Mouse (Mus musculus): ENCODE results near the gene Oprd1.

The Oprd1 gene

DNA sequence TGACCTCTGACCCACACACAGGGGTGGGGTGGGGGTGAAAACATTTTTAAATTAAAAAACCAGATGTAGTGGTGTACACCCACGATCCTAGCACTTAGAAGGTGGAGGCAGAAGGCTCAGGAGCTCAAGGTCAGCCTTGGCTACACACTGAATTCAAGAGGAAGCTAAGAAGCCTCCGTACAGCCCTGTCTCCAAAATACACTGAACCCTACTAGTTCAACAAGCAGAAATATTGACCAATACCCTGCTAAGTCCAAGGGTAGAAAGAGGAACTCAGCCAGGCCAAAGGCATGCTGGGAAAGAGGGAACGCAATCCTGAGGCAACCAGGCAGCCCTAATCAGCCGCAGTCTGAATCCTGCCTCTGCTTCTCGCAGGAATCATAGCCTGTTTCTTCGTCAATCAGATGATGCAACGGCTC lies 66.0 kb downstream of the Oprd1 start:
- DNase-seq, result peak; percentile 59 to 64

DNA sequence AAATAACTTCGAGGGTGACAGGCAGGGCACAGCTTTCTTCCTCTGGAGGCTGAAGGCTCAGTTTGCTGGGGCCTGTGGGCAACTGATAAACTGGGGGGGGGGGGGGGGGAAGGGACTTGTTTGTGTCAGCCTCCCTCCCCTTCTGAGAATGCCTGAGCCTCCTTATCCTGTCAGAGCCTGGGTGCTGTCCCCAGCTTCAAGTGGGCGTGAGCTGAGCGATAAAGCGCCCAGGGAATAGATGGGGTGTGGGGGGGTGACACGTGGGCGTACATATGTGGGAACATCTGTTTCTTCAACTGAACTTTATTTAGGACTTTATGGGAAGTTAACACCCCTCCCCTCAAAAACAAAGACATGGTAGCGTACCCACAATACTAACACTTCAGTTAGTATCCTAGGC lies 66.8 kb downstream of the Oprd1 start:
- no peak for DNase-seq

DNA sequence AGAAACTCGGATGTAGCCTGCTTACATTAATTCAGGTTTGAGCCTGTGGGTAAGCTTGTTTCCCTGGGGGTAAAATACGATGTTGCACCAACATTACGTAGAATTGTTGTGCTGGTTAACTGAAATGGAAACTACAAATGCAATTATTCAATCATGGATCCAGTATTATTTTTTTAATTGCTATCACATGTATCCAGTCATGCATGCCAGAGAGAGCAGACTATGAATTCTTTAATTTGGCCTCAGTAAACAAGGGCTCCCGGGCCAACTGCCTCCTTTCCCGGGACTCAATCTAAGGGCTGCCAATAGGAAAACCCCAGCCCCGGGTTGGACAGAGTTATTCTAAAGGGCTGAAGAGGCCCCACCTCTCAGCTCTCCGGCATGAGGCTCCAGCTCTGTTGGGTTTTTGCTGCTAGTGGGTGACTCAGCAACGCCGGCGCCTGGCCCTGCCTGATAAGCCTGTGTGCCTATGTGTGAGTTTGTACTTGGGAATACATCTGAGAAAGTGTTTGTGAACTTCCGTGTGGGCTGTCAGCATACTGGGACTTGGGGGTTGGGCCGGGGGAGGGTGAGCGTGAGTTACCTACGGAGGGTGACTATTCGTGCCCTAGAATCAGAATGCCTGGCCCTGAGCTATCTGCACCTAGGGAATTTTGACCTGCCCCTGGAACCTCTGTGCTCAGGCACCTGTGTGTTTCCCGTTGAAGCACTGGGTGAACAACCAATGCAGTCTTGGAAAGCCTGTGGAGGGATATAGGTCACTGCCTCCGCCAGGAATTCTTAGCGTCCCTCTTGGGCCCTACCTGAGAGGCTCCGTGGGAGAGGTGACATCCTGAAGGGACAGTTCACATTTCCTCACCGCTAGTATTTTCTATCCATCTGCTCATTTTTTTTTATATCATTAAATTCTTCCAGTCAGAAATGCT lies 67.5 kb downstream of the Oprd1 start:
- DNase-seq, result peak; percentile 78 to 83

DNA sequence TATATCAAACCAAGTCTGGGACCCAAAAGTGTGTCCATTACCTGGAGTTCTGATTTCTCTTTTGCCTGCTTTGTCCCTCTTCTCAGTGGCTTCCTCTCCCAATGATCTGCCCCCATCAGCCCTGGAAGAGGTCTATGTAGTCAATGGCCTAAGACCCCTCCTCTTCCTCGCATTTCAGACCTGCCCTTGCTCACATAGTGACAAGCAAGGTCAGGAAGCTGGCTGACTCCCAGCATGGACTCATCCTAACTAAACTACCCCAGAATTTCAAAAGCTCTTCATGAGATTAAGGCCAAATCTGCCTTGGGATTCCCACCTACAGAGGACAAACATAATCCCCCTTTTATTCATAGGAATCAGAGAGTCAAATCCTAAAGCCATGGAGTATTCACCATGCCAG lies 68.5 kb downstream of the Oprd1 start:
- DNase-seq, result no peak

DNA sequence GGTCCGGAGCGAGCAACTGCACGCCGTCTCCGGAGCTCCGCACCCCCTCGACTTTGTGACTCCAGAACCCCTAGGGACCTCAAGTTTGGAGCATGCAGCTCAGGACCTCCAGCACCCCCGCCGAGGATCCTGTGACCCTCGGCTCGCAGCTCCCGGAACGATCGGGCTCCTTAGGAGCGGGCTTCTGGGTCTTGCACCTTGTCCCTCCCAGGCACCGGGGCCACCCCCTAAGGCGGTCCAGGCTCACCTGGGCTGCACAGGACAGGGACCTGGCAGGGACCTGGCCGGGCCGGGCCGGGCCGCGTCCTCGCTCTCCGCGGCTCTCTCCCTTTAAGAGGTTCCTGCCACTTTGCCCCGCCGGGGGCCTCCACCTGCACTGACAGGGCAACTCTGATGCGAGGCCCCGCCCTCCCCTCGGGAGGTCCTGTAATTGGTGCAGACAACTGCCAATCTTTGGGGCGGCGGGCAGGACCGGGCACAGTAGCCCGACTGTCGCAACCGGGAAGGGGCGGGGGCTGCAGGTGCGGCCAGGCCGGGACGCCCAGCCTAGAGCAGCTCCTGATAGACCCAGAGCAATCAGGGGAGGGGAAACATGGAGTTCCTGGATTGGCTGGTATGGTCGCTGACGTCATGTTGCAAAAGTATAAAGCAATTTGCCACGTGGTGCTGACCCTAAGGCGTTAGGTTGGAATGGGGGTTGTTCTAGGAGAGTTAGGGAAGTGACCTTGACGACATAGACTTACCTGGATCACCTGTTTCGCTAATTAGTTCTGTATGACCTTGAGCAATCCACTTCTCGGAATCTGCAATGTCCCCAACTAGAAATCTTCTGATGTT lies 69.1 kb downstream of the Oprd1 start, which contains the start of gene Epb41:
Epb41 (minus strand) TSS at position 389 of the 837 bp plus-strand sequence.
- peak; percentile 100 for DNase-seq

DNA sequence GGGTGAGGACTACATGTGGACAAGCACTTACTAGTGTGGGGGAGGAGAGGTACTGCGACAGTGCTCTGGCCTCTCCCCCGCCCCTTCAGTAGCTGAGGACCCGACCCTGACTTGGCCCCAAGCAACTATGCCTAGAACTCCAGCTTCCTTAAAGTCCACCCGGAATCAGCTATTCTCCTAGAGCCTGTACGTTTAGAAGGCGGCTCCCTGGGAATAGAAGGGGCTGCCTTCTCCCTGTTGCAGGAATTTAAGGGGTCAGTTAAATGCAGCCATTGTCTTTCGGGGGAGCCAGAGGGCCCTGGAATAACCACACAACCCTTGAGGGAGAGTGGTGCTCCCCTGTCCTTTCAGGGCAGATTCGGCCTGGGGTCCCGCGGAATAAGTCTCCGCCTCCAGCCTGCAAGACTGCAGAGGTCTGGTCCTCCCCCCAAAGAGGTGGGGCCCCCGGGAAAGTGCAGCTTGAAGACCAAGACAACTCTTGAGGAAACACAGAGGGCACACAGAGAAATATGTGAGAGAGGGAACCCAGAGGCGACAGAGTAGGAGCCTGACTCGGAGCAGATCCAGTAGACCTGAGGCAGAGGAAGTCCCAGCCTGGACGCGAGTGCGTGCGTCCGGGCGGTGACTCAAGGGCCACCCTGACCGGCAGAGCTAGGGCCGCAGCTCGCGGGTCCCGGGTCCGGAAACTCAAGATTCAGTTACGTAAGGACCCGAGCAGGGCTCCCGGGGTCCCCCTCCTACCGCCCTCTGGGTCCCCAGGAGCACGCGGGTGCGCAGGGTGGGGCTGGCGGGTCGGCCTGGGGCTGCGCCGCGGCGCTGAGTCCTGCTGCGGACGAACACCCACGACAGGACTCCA lies 70.0 kb downstream of the Oprd1 start, which contains the start of gene Gm10300:
Gm10300 (plus strand) TSS at position 621 of the 856 bp plus-strand sequence.
- DNase-seq, result peak; percentile 47 to 53

DNA sequence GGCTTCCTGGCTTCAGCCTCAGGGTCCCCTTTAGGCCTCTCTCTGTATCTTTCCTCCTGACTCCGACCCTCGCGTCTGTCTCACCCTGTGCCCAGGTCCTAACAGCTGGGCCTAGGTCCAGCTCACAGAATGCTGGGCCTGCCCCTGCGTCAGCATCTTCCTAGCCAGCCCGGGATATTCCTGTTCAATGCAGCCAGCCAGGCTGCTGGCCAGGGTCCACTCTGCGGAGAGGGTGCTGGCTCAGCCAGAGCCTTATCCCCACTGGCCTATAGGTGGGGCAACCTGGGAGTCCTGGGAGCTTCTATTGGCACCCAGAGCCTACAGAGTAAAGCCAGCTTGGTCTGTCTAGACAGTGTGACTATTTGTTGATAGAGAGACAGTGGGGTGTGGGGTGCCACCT lies 71.3 kb downstream of the Oprd1 start:
- DNase-seq, result no peak

DNA sequence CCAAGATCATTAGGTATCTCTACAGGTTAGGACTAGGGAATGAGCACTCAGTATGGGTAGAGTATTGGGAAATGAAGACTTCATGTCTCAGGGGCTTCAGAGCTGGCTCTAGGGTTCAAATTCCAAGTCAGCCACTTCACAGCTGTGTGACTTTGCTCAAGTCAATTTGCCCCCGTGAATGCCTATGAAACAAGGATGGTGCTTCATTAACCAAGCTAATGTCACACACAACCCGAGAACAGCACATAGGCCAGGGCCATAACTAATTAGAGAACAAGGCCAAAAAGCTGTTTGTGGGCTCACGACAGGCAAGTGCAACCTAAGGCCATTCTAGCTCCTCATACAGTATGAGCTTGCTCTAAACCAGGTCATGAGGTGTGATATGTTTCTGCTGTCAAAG lies 72.1 kb downstream of the Oprd1 start:
- no peak for DNase-seq

DNA sequence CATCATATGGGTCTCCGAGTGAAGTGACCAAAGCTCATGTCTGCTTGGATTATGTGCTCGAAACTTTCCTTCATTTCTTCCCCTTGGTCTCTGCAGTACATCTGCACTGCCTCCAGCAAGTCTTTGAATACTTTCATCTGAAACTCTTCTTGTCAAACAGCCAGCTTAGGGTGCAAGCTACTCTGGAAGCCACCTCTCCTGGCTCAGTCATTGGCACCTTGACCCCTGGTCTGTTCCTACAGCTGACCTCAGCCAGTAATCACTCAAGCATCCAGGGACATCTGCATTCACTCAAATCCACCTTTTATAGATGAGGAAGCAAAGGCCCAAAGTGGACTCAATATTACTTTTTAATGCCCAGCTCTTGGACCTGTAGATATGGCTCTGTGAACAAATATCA lies 72.6 kb downstream of the Oprd1 start:
- no peak for DNase-seq

DNA sequence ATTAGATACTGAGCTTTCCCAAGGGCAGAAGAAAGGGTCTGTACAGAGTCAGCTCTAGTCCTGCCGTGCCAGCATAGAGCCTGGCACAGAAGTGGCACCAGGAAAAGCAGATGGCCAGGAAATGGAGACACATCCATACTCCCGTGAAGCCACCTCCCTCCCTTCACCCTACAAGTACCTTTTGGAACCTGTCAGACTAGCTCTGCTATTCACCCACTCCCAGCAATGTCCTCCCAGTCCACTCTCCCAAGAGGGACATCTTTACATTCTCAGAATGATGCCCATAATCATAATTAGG lies 76.4 kb downstream of the Oprd1 start:
- DNase-seq, result no peak

DNA sequence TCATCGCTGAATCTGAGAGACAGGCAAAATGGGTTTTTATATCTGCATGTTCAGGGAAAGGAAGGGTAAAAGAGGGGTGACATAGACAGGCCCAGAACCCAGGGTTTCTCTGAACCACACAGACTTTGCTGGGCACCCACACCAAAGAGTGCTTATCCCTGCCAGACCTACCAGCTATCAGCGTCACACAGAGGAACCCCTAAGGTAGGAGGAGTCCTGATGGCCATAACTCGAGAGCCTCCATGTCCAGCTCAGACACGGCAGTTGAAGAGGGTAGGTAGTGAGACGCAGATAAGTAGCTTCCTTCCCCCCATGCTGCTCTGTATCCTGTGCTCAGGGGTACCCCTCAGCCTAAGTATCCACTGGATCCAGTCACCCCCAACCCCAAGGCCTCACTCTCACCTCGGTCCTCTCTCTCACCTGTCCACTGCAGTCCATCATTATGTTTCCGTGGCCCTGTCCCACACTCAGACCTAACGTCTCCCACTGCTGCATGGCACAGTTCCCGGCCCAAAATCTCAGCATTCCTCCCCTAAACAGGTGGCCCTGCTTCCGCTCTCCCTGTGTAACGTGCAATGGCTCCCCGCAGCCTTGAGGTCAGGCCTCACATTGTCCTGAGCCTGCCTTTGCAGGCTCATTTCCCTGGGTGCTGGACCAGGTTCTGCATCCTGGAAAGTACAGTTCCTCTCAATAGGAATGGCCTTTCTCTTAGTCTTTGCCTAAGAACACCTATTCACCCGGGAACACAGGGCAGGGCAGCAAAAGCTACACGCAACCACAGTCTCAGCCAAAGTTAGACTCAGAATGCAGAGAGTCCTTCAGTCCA lies 77.0 kb downstream of the Oprd1 start:
- DNase-seq, result no peak

DNA sequence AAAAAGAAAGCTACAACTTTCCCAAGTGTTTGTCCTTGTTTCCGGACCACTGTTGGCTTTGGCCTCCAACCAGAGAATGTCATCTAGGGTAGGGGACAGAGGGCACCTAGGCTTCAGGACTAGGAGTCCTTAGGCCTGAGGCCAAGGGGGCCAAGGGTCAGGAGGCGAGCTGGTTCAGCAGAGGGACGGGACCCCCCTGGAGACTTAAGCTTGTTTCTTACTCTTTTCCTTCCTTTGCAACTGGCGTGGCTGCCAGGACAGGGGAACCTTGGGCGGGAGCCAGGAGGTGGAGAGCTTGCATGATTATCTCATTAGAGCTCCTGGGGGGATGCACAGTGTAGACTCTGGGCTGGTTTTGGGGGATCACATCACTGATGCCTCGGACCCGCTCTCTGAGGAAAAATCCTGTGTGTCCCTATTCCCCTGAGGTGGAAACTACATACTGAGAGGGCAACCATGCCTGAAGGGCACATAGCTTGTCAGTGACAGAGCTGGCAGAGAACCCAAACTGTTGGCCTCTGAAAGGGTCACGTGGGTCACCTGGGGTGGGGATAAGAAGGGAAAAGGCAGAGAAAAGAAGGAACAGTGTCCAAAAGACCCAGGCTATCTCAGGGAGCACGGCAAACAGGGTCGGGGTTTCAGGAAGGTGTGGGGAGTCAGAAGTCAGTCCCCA lies 78.0 kb downstream of the Oprd1 start:
- DNase-seq, result peak; percentile 46 to 72

DNA sequence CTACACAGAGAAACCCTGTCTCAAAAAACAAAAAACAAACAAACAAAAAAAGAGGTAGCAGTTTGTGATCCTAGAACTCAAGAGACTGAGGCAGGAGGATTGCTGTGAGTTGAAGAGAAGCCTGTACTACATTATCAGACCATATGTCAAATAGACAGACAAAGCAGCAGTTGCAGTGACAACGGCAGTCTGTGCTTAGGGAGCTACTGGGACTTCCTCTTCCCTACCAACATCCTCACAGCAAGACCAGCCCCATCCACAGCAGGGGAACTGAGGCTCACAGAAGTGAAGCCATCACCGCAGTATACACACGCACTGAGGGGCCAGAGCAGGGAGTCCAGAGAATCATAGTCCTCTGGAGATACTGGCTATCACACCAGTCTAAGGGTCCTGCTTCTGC lies 78.7 kb downstream of the Oprd1 start:
- no peak for DNase-seq

DNA sequence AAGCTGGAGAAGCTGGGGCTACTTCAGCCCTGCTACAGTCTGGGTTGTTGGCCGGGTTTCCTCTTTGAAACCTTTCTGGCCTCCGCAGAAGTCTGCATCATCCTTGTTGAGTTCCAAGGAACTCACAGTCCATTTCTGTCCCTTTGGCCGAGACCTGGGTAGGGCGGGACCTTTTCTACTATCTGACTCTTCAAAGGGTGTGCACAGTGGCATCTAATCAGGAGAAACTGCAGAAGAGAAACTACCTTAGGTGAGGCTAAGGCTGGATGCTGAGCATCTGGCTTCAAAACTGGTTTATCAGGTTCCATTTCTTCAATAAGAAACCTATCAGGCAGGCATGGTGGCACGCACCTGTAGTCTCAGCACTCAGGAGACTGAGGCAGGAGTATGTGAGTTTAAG lies 79.7 kb downstream of the Oprd1 start:
- no peak for DNase-seq

DNA sequence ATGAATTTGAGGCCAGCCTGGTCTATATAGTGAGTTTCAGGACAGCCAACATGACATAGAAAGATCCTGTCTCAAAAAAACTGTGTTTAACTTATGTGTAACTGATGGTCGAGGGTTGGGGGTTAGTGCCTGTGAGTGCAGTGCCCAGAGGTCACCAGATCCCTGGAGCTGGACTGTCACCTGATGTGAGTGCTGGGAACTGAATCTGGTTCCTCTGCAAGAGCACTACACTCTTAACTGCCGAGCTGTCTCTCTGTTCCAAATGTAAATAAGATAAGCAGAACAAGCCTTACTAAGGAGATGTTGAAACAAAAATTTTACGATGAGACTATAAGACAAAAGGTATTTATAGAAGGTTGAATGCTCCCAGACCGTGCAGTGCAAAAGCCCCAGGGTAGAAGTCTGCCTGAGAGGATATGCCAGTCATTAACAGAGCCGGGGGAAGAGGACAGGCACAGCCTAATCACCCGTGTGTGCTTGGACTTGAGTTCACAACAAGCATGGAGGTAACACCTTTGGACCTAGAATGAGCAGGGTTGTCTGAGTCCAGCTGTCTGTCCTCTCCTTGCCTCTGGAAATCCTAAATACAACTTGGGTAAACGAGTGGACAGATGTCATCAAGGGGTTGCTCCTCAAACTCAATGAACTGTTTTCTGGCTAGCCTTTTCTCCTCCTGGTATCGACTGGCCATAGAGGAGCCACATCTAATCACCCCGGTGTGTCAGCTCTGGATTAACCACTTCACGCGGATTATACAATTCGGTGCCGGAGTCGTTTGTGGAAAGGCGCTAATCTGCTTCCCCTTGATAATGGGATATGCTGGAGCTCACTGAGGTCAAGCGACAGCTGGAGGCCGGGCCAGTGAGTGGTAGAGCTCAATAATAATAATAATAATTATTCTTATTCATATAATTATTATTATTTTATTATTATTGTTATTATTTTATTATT lies 81.1 kb downstream of the Oprd1 start:
- no peak for DNase-seq

DNA sequence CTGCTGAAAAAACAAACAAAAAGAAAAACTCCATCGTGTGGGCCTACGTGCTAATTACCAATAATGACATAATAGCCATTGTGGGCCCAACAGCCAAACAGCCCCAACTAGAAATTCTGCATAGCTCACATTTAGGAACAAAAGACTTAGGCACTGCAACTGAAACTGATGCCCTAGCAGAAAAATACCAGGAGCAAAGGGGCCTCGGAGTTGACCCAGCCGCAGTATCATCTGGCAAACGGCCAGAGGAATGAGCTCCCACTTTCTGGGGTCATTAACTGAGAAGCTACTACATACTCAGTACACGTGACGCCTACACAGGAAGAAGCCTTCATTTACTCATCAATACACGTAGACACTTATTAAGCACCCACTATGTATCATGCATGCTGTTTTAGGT lies 82.0 kb downstream of the Oprd1 start:
- DNase-seq, result no peak

All from lung, adult 18-20 months (tissue).